Mouse (Mus musculus) hindbrain, embryonic 10.5 days (tissue): ENCODE data around the gene Ncf4. TPM values are rescaled to one million over a fixed set of nuclear protein-coding genes. Genes with fewer than 3 reads are reported as not detected.

Source experiments
- DNase-seq: peaks from one replicate; pipeline ENCODE4 v3.0.0-alpha.2; 2017; ENCODE audit warnings: low spot score
- H3K27ac ChIP-seq: fragments of 300-500 bp; sonication (generic); 2 replicates; pipeline ENCODE4 v1.5.1; 2016; ENCODE audit warnings: mild to moderate bottlenecking, moderate library complexity
- H3K27me3 ChIP-seq: fragments of 300-500 bp; sonication (generic); 2 replicates; pipeline ENCODE4 v1.6.1; 2016; ENCODE audit warnings: mild to moderate bottlenecking; ENCODE audit not compliant: poor library complexity, insufficient read depth, severe bottlenecking
- H3K36me3 ChIP-seq: fragments of 300-500 bp; sonication (generic); 2 replicates; pipeline ENCODE4 v1.6.1; 2016; ENCODE audit warnings: mild to moderate bottlenecking, moderate library complexity
- H3K4me1 ChIP-seq: fragments of 300-500 bp; sonication (generic); replicated peaks from 2 replicates; pipeline ENCODE4 v1.6.1; 2016; ENCODE audit warnings: mild to moderate bottlenecking
- H3K4me3 ChIP-seq: fragments of 300-500 bp; sonication (generic); 2 replicates; pipeline ENCODE4 v1.5.1; 2016; ENCODE audit warnings: mild to moderate bottlenecking, moderate library complexity
- H3K9me3 ChIP-seq: fragments of 300-500 bp; sonication (generic); 2 replicates; pipeline ENCODE4 v1.6.1; 2016; ENCODE audit warnings: mild to moderate bottlenecking, moderate library complexity
- WGBS: fragments of 180-500 bp; shearing (Covaris S2); methylation state at CpG from one replicate; pipeline ENCODE4 v1.1.7; 2016; 5-methylcytosine and 5-hydroxymethylcytosine counted together
- polyA plus RNA-seq: library from polyadenylated mRNA; unstranded; fragments of >200 nt; fragmentation: Nextera tagmentation; extraction: Ambion mirVana; gene quantifications from 2 replicates; pipeline ENCODE4 v1.2.1, GENCODE M21; 2016

The Ncf4 gene
- polyA plus RNA-seq, 1 experiment from 2014 or later, result 7.5 TPM

GRCm38 (mm10) chr15:78302718-78303117 lies 58.1 kb downstream of the Ncf4 start:
- no peaks in the 10 kb centered on the region for H3K27me3 ChIP-seq
- H3K9me3 ChIP-seq, result no peaks in the 10 kb centered on the region
- no peak for DNase-seq
- 97% methylated on average over 4 of the region's 4 CpGs for WGBS
- no peak overlapping the region for H3K4me3 ChIP-seq
- no peaks in the 10 kb centered on the region for H3K4me1 ChIP-seq
- H3K36me3 ChIP-seq, result no peaks in the 10 kb centered on the region
- H3K27ac ChIP-seq, result no peak overlapping the region

- DNase-seq, result no peak
- Histone ChIP-seq H3K36me3 (no peaks in the 10 kb centered on the region), H3K27ac (no peak overlapping the region), H3K9me3 (no peaks in the 10 kb centered on the region), H3K4me3 (no peak overlapping the region), H3K27me3 (no peaks in the 10 kb centered on the region), H3K4me1 (no peaks in the 10 kb centered on the region)
- 88% methylated on average over 6 of the region's 6 CpGs for WGBS
Observed at GRCm38 (mm10) chr15:78303665-78304233, 59.1 kb downstream of the Ncf4 start.

- no peak for DNase-seq
- peaks cover 8% of the 10 kb centered on the region for H3K4me1 ChIP-seq
- no peaks in the 10 kb centered on the region for H3K27me3 ChIP-seq
- no peaks in the 10 kb centered on the region for H3K9me3 ChIP-seq
- H3K36me3 ChIP-seq, result no peaks in the 10 kb centered on the region
- H3K4me3 ChIP-seq, result no peak within 1 kb of the TSS
- H3K27ac ChIP-seq, result no peak within 1 kb of the TSS
- WGBS, result 84% methylated on average over 10 of the region's 10 CpGs
Observed at GRCm38 (mm10) chr15:78305341-78305933, 60.8 kb downstream of the Ncf4 start, which contains the start of gene Csf2rb2. Csf2rb2 (minus strand) TSS chr15:78305721.

- 58% methylated on average over 5 of the region's 5 CpGs for WGBS
- no peaks in the 10 kb centered on the region for H3K36me3 ChIP-seq
- no peak overlapping the region for H3K4me3 ChIP-seq
- H3K9me3 ChIP-seq, result no peaks in the 10 kb centered on the region
- H3K27ac ChIP-seq, result no peak overlapping the region
- DNase-seq, result no peak
- peaks cover 15% of the 10 kb centered on the region for H3K4me1 ChIP-seq
- H3K27me3 ChIP-seq, result no peaks in the 10 kb centered on the region
Observed at GRCm38 (mm10) chr15:78309865-78310264, 65.3 kb downstream of the Ncf4 start.

GRCm38 (mm10) chr15:78310971-78311370 lies 66.4 kb downstream of the Ncf4 start:
- no peak for DNase-seq
- no peak overlapping the region for H3K4me3 ChIP-seq
- H3K36me3 ChIP-seq, result no peaks in the 10 kb centered on the region
- WGBS, result 70% methylated on average over 4 of the region's 4 CpGs
- peaks cover 15% of the 10 kb centered on the region for H3K4me1 ChIP-seq
- no peaks in the 10 kb centered on the region for H3K9me3 ChIP-seq
- no peak overlapping the region for H3K27ac ChIP-seq
- no peaks in the 10 kb centered on the region for H3K27me3 ChIP-seq

Other genes with a start within 250 kb of the Ncf4 start
- gene Cacng2, start 124.8 kb upstream of the Ncf4 start, polyA plus RNA-seq, result 0.24 and 0.92 TPM in 2 replicates
- 156 and 171 TPM in 2 replicates for gene Ift27, start 70.7 kb upstream of the Ncf4 start, polyA plus RNA-seq
- gene Pvalb, start 38.4 kb upstream of the Ncf4 start, polyA plus RNA-seq, result 0.39 and 0.52 TPM in 2 replicates
- 0.39 and 0.60 TPM in 2 replicates for gene Csf2rb2, start 60.9 kb downstream of the Ncf4 start, polyA plus RNA-seq
- 2.3 and 3.8 TPM in 2 replicates for gene Csf2rb, start 81.0 kb downstream of the Ncf4 start, polyA plus RNA-seq
- gene Tex33, start 151.1 kb downstream of the Ncf4 start, polyA plus RNA-seq, result not detected in 2 replicates
- 7.7 and 10.9 TPM in 2 replicates for gene Tst, start 161.1 kb downstream of the Ncf4 start, polyA plus RNA-seq
- gene Mpst, start 161.6 kb downstream of the Ncf4 start, polyA plus RNA-seq, result 1.4 and 1.5 TPM in 2 replicates
- gene Kctd17, start 183.8 kb downstream of the Ncf4 start, polyA plus RNA-seq, result 66.4 and 73.5 TPM in 2 replicates
- not detected in 2 replicates for gene Tmprss6, start 223.8 kb downstream of the Ncf4 start, polyA plus RNA-seq